Mouse (Mus musculus): ENCODE measurements around the gene Slc45a3.

The Slc45a3 gene

GRCm38 (mm10) chr1:132030574-132030973, 67.8 kb downstream of the Slc45a3 start:
- DNase-seq, result no peak

GRCm38 (mm10) chr1:132032172-132032571, 69.4 kb downstream of the Slc45a3 start:
- DNase-seq, result no peak

Measured in cerebellum, postnatal 10 days (tissue).